28 mouse cellular contexts compared by ENCODE assay signal in genomic region chr2:112753316-112753715, GRCm38 (mm10).
"Had no signal": no experiment of that assay in that cellular context is flagged by ENCODE, and none has a peak within 500 bp of the region (broad histone marks: within the 10 kb centered on the region; RNA-seq: fewer than 3 reads in every experiment).

No protein-coding gene starts in this region.

- H3K36me3 ChIP-seq: embryonic facial prominence, embryonic 10.5 days; embryonic facial prominence, embryonic 12.5 days; embryonic facial prominence, embryonic 13.5 days; embryonic facial prominence, embryonic 15.5 days; forebrain, embryonic 10.5 days; forebrain, embryonic 12.5 days; forebrain, embryonic 15.5 days had no signal

- H3K4me2 ChIP-seq: embryonic facial prominence, embryonic 12.5 days; embryonic facial prominence, embryonic 13.5 days; embryonic facial prominence, embryonic 15.5 days; forebrain, embryonic 12.5 days; forebrain, embryonic 13.5 days; forebrain, embryonic 15.5 days had no signal

- H3K4me3 ChIP-seq: embryonic facial prominence, embryonic 10.5 days; embryonic facial prominence, embryonic 12.5 days; embryonic facial prominence, embryonic 13.5 days; embryonic facial prominence, embryonic 15.5 days; erythroblast, embryonic 14.5 days; forebrain, embryonic 10.5 days; forebrain, embryonic 12.5 days; forebrain, embryonic 13.5 days; forebrain, embryonic 15.5 days; gastrocnemius, adult 2 months; heart, adult 2 months had no signal

- H3K9me3 ChIP-seq: embryonic facial prominence, embryonic 10.5 days; embryonic facial prominence, embryonic 12.5 days; embryonic facial prominence, embryonic 13.5 days; embryonic facial prominence, embryonic 15.5 days; forebrain, embryonic 10.5 days; forebrain, embryonic 12.5 days; forebrain, embryonic 13.5 days; forebrain, embryonic 15.5 days had no signal

- H3K9ac ChIP-seq: embryonic facial prominence, embryonic 12.5 days; embryonic facial prominence, embryonic 13.5 days; embryonic facial prominence, embryonic 15.5 days; forebrain, embryonic 12.5 days; forebrain, embryonic 13.5 days; forebrain, embryonic 15.5 days; forebrain, postnatal 0 days had no signal

- DNase-seq: cerebellum, adult 2 months; cerebellum, adult 8-10 months; cerebellum, adult 9-10 months; cerebellum, adult 9-11 months; cerebellum, postnatal 10 days; cerebellum, postnatal 14 days; cerebellum, postnatal 25 days; cerebellum, postnatal 36 days; embryo, embryonic 11 days; forebrain, postnatal 0 days; gastrocnemius, adult 2 months; gastrocnemius, postnatal 10 days; gastrocnemius, postnatal 14 days; gastrocnemius, postnatal 25 days; gastrocnemius, postnatal 36 days; heart, adult 18-20 months; heart, adult 2 months had no signal

- H3K4me1 ChIP-seq: embryonic facial prominence, embryonic 10.5 days; embryonic facial prominence, embryonic 12.5 days; embryonic facial prominence, embryonic 13.5 days; embryonic facial prominence, embryonic 15.5 days; forebrain, embryonic 10.5 days; forebrain, embryonic 12.5 days; forebrain, embryonic 13.5 days; forebrain, embryonic 15.5 days had no signal

- H3K27me3 ChIP-seq: embryonic facial prominence, embryonic 12.5 days; embryonic facial prominence, embryonic 13.5 days; embryonic facial prominence, embryonic 15.5 days; forebrain, embryonic 12.5 days; forebrain, embryonic 13.5 days; forebrain, embryonic 15.5 days had no signal

- H3K27ac ChIP-seq: embryonic facial prominence, embryonic 10.5 days; embryonic facial prominence, embryonic 12.5 days; embryonic facial prominence, embryonic 13.5 days; embryonic facial prominence, embryonic 15.5 days; forebrain, embryonic 10.5 days; forebrain, embryonic 12.5 days; forebrain, embryonic 13.5 days; forebrain, embryonic 15.5 days; gastrocnemius, adult 2 months; heart, adult 2 months had no signal

- ATAC-seq: forebrain, embryonic 13.5 days; forebrain, embryonic 14.5 days; forebrain, embryonic 15.5 days; forebrain, embryonic 16.5 days; forebrain, postnatal 0 days had no signal
